In the genomic region with DNA sequence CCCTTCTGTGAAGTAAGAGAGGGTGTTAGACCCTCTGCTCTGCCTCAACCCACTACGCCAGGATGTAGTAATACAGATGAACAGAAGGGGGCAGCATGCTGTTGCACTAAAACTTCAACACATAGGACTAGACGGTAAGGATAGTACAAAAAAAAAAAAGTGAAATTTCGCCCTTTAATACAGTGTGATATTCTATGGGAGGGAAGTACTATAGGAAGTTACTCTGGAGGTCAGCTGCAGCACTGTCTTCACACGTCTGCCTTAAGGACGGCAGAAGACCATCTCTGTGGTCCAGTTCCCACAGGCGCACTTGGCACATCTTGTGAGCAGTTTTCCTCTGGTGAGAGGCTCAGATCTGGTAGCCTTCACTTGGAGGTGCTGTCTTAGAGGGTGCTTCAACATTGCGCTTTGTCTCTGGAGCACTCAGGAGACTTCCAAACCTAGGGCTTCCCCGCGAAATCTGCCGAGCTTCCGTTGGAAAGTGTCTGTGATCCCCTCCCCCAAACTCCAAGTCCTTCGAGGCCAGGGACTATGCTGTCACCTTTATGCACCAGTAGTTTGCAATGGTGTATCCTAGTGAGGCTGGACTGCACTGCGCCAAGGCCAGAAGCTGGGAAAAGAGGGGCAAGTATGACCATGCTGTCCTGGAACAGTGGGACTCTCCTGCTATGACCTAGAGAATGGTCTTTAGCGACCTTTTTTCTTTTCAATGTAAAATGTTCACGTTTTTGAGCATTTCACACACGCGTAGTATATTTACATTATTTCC, we compare ENCODE assay signal across 9 mouse cellular contexts. TPM values are rescaled to one million over a fixed set of nuclear protein-coding genes. Genes with fewer than 3 reads are reported as not detected.
DNase-seq lines count a peak whose midpoint lies in the region; ATAC-seq and TF ChIP-seq lines count a peak whose summit lies in the region.
"Had no signal": no experiment of that assay in that cellular context is flagged by ENCODE, and none has a peak within 500 bp of the region (broad histone marks: within the 10 kb centered on the region; RNA-seq: fewer than 3 reads in every experiment).

No protein-coding gene starts in this region.

- ATAC-seq in intestine, embryonic 15.5 days = peak; percentile 67; the same call in 1 of the 2 replicates
- ATAC-seq in midbrain, embryonic 11.5 days (ENCODE audit: low FRiP score) = peak; percentile 63

- H3K36me3 ChIP-seq in intestine, embryonic 15.5 days = no peaks in the 10 kb centered on the region
- no peaks in the 10 kb centered on the region for H3K36me3 ChIP-seq in midbrain, embryonic 11.5 days (ENCODE audit: control insufficient read depth, insufficient read depth, low read length)
- no peaks in the 10 kb centered on the region for H3K36me3 ChIP-seq in spleen, adult 2 months (ENCODE audit: control insufficient read depth, insufficient read depth, low read length)

- no peaks in the 10 kb centered on the region for H3K9me3 ChIP-seq in intestine, embryonic 15.5 days
- no peaks in the 10 kb centered on the region for H3K9me3 ChIP-seq in midbrain, embryonic 11.5 days (ENCODE audit: control insufficient read depth, low read length)

- intact Hi-C loops in heart, postnatal 25 days (cut with DNase I) = loop anchor here (1.0 to 2.0 kb wide), 2 partner anchors 129 to 403 kb away; no protein-coding TSS in a partner anchor
- intact Hi-C loops in left cerebral cortex, postnatal 36 days (cut with DNase I) = loop anchor here (2.0 to 10.0 kb wide), 2 partner anchors 129 to 409 kb away; no protein-coding TSS in a partner anchor

- no peaks in the 10 kb centered on the region for H3K27me3 ChIP-seq in intestine, embryonic 15.5 days (replicated peaks)
- no peaks in the 10 kb centered on the region for H3K27me3 ChIP-seq in midbrain, embryonic 11.5 days (ENCODE audit: control insufficient read depth, insufficient read depth, low read length)
- no peaks in the 10 kb centered on the region for H3K27me3 ChIP-seq in spleen, adult 2 months (ENCODE audit: control insufficient read depth, insufficient read depth, low read length)

- TF ChIP-seq POLR2A in spleen, adult 2 months (IDR thresholded peaks at IDR 0.05; ENCODE audit: low read depth, low read length) = no peak

- peak; percentile 52 to 84 for DNase-seq in heart, adult 18-20 months
- DNase-seq in heart, postnatal 25 days (ENCODE audit: low spot score) = no peak
- peak; percentile 73 for DNase-seq in cerebellum, adult 8-10 months
- DNase-seq in frontal cortex, postnatal 36 days (ENCODE audit: low spot score in 2 of 2) = peak; percentile 59 to 75
- DNase-seq in left cerebral cortex, postnatal 36 days (ENCODE audit: low spot score in 2 of 2) = peak; percentile 30 to 47
- DNase-seq in midbrain, embryonic 11.5 days (ENCODE audit: low spot score, missing footprints) = peak; percentile 93
- peak; percentile 31 to 62 for DNase-seq in spleen, adult 2 months (ENCODE audit: low read depth in 1 of 2, low spot score in 2 of 2)

- H3K4me1 ChIP-seq in intestine, embryonic 15.5 days (replicated peaks) = no peaks in the 10 kb centered on the region
- no peaks in the 10 kb centered on the region for H3K4me1 ChIP-seq in midbrain, embryonic 11.5 days (ENCODE audit: control insufficient read depth, insufficient read depth, low read length)
- no peaks in the 10 kb centered on the region for H3K4me1 ChIP-seq in spleen, adult 2 months (ENCODE audit: control insufficient read depth, insufficient read depth, insufficient read length)

- WGBS in intestine, embryonic 15.5 days = 53% methylated on average over 17 of the region's 17 CpGs
- 52% methylated on average over 17 of the region's 17 CpGs for WGBS in midbrain, embryonic 11.5 days
- 60% methylated on average over 17 of the region's 17 CpGs for WGBS in spleen, adult 2 months

- no peak overlapping the region for H3K4me2 ChIP-seq in intestine, embryonic 15.5 days (replicated peaks)
- H3K4me2 ChIP-seq in midbrain, embryonic 11.5 days = no peak overlapping the region

- TF ChIP-seq CTCF in spleen, adult 2 months (IDR thresholded peaks at IDR 0.05; ENCODE audit: extremely low read depth, insufficient read depth, insufficient read length, insufficient replicate concordance) = peak; percentile 29; the same call in 1 of the 2 replicates

- no peak overlapping the region for H3K9ac ChIP-seq in intestine, embryonic 15.5 days
- no peak overlapping the region for H3K9ac ChIP-seq in midbrain, embryonic 11.5 days (ENCODE audit: low read length)

- no peak overlapping the region for H3K27ac ChIP-seq in intestine, embryonic 15.5 days
- H3K27ac ChIP-seq in midbrain, embryonic 11.5 days (ENCODE audit: low read depth, low read length) = no peak overlapping the region
- no peak overlapping the region for H3K27ac ChIP-seq in spleen, adult 2 months (ENCODE audit: insufficient read depth, low read length)
- H3K27ac ChIP-seq: macrophage had no signal

- no peak overlapping the region for H3K4me3 ChIP-seq in intestine, embryonic 15.5 days (replicated peaks)
- H3K4me3 ChIP-seq in midbrain, embryonic 11.5 days (ENCODE audit: low read depth, low read length) = no peak overlapping the region
- H3K4me3 ChIP-seq in spleen, adult 2 months (ENCODE audit: extremely low read depth, insufficient read depth, insufficient read length) = no peak overlapping the region

RNA-seq across cellular contexts. Expression of a gene that starts 18.5 kb away (rescaled TPM):
- not detected for total RNA-seq in heart, adult 18-20 months (2021)
- total RNA-seq in heart, postnatal 25 days (2021) = not detected
- polyA plus RNA-seq in intestine, embryonic 15.5 days (2015; fragmentation: Nextera tagmentation; extraction: Ambion mirVana) = not detected in 2 replicates
- 1 to 10 TPM in 1 of 2 experiments, under 1 TPM in 1; 0.89 to 1.9 TPM for total RNA-seq in left cerebral cortex, postnatal 36 days (2021)
- 0.08 TPM in 1 of 2 replicates, not detected in the other for polyA plus RNA-seq in midbrain, embryonic 11.5 days (2014; fragmentation: Nextera tagmentation; extraction: Ambion mirVana)
- polyA plus RNA-seq in spleen, adult 2 months (2012; rRNA removed) = not detected in 2 replicates
- polyA plus RNA-seq: macrophage had no signal

RNA-seq across cellular contexts. Expression of a gene that starts 36.7 kb away (rescaled TPM):
- 10 to 100 TPM; 11.8 to 12.5 TPM for total RNA-seq in heart, adult 18-20 months (2021)
- total RNA-seq in heart, postnatal 25 days (2021) = 10 to 100 TPM in 1 of 2 experiments, 1 to 10 TPM in 1; 8.4 to 11.5 TPM
- polyA plus RNA-seq in intestine, embryonic 15.5 days (2015; fragmentation: Nextera tagmentation; extraction: Ambion mirVana) = 4.7 and 5.7 TPM in 2 replicates
- total RNA-seq in left cerebral cortex, postnatal 36 days (2021) = 10 to 100 TPM; 16.5 to 22.6 TPM
- 3.7 and 4.0 TPM in 2 replicates for polyA plus RNA-seq in midbrain, embryonic 11.5 days (2014; fragmentation: Nextera tagmentation; extraction: Ambion mirVana)
- polyA plus RNA-seq in spleen, adult 2 months (2012; rRNA removed) = 14.6 and 19.4 TPM in 2 replicates
